Mouse (Mus musculus) right cerebral cortex, postnatal 14 days (tissue): ENCODE results near the gene Katnal1.

Source experiments
- DNase-seq: peaks from one replicate; pipeline ENCODE4 v3.0.0; 2022

Gene Katnal1

DNA sequence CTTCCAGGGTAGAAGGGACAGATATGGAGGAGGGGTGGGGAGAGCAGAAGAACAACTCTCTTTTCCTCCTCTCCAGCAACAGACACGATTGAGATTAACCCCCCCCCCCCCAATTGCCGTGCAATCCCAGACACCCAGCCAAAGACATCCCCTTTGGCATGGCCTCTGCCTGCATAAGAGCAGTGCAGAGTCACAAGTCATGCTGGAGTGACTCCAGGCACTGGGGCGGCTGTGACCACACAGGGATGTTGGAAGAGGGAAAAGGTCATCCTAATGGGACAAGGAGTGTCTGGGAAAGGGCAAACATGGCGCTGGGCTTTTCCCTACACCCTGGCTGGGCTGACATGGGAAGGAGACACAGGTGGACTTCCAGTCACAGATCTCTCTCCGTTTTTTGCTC lies 24.0 kb upstream of the Katnal1 start:
- no peak for DNase-seq

DNA sequence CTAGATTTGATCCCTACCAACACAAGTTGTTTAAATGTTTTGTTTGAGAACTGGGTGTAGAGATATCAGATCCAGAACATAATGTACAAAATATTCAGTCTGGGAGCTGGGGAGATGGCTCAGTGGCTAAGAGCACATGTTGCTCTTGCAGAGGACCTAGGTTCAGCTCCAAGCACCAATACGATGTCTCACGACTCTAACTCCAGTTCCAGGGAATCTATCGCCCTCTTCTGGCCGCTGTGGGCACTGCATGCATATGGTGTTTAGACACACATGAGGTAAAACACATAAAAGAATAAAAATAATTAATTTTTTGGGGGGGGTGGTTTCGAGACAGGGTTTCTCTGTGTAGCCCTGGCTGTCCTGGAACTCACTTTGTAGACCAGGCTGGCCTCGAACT lies 23.3 kb upstream of the Katnal1 start:
- DNase-seq = no peak

DNA sequence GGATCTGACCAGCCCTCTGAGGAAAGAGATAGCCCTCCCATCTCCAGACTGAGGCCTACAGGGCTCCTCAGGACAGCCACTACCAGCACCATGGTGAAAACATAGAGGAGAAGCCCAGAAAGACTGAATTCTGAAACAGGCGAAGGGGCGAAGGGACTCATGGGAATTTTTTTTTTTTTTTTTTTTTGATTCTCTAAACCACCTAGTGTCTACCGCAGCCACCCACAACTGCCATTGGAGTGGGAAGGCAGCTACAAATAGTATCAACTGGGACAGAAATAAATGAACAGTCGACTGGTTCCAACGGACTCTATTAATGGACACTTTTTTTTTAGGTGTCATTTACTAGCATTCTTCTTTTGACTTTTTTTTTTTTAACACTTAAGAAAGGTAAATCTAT lies 22.2 kb upstream of the Katnal1 start:
- no peak for DNase-seq

DNA sequence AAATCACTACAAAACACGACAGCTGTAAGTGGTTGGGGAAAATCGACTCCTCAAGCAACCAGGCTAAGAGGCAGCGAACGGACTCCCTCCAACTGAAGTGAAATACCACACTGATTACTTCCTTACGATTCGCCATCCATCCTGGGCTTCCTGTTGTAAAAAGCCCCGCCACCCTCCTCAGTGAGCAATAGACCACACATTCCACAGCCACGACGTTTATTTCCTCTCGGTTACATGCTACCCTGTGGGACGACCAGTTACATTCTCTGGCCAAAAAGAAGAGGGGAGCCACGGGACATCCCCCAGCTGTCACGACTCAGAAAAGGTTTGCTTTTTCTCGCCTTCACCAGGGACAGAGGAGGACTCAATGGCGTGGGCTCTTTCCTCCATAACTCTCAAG lies 20.9 kb upstream of the Katnal1 start:
- DNase-seq = no peak

DNA sequence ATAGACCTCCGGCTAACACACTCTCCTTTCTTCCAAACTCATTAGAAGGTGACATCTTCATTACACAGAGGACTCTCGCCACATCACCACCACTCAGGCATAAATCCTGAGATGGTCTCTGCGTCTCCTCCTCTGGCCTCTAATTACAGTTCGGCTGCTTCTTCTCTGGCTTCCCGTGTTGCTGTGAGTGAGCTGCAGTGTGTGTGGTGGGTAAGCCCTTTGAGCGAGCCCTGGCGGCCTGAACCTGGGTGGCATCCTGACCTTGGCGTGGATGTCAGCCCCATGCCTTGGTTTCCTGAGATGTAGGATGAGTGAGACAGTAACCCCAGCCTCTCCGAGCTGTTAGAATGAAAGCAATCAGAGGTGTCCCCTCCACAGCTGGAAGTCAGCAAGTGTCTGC lies 19.5 kb upstream of the Katnal1 start:
- no peak for DNase-seq

DNA sequence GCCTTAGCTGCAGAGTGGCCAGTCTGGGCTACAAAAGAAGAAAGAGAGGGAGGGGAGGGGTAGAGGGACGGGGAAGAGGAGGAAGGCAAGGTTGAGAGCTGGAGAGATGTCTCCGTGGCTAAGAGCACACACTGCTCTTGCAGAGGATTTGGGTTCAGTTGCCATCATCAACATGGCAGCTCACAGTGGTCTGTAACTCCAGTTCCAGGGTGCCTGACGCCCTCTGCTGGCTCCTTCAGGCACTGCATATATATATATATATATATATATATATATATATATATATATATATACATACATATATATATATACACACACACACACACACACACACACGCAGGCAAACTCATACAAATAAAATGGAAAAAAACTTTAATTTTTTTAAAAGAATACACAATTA lies 18.3 kb upstream of the Katnal1 start:
- no peak for DNase-seq

DNA sequence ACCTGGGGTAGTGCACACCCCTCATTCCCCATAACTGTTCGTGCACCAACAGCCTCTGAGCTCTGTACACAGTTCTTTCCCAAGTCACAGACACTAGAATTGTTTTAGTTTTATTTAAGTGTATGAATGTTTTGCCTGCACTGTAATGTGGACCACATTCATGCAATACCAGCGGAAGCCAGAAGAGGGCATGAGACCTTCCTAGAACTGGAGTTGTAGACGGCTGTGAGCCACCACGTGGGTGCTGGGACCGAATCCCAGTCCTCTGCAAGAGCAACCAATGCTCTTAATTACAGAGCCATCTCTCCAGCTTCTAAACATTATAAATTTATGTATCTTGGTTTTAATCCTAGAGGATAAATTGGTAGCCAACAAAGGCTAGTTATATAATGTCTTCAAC lies 17.7 kb upstream of the Katnal1 start:
- peak; percentile 47 for DNase-seq

DNA sequence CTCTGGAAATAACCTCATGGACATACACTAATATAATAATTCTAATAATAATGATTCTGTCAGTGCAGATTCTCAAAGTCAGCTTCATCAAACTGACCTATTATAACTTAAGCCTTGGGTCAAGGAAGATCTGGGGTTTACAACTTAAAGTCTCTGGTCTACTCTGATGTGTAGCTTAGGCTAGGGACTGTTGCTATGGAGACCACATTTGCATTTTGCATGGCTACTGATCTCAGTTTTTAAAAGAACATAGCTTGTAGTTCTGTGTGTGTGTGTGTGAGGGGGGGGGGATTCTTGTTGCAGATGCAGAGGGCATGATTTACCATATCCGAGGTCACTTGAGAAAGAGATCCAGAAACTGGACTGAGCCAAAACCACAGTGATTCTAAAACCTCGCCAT lies 16.6 kb upstream of the Katnal1 start:
- DNase-seq = no peak

DNA sequence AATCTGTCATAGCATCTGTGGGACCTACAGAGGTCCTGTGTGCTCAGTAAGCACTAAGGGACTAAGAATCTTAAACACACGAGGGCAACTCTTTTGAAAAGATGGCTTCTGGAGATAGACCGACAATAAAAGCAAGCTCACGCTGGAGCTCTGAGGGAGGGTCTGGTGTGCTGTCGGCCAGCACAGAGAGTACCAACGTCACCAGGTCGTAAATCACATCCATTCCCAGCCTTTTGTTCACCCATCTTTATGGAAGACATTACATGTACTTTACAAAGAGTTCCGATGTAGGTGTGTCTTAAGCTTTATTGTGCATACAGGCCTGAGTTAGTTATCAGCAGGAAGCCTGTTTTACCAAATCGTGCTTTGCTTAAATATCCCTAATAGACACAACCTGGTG lies 14.9 kb upstream of the Katnal1 start:
- no peak for DNase-seq

DNA sequence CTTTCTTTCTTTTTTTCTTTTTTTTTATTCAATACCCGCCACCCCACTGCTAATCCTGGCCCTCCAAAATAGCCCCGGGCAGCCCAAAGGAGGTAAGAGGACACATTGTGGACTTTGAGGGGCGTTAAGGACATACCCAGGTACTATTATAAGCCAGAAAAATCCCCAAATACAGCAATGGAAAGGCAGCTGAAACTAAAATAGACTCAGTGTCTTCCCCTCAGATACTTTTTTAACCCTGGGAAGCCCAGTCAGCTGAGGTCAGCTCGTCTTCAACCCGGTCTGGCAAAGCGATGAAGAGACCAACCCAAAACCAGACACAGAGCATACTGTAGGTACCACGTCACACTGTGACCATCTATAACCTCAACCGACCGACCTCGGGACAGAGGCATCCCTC lies 14.3 kb upstream of the Katnal1 start:
- DNase-seq = no peak

DNA sequence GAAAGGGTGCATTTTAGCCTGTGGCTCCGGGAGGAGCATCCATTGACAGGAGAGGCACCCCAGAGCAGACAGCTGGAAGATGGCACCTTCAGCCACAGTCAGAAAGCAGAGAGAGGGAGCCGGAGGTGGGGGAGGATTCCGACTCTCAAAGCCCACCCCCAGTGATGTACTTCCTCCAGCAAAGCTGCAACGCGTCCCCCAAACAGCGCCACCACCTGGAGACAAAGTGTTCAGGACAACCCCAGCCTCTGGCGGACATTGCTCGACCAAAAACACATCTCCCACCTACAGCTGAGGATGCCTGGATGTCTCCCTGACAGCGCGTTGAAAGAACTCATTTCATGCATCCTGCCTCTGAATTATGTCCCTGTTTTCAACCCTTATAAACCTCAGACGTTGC lies 13.8 kb upstream of the Katnal1 start:
- no peak for DNase-seq

DNA sequence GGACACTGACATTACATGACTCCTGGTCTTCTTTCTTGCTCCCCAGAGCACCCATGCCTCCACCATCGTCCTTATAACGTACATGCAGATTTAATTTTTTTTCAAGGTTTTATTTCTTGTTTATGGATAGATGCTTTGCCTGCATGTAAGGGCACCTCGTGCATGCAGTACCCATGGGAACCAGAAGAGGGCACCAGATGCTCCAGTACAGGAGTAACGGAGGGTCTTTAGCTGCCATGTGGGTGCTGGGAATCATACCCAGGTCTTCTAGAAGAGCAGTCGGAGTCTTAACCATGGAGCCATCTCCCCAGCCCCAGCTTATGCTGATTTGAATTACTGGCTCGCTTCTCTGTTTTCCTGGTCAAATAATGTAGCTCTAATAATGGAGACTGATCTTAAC lies 13.2 kb upstream of the Katnal1 start:
- no peak for DNase-seq

DNA sequence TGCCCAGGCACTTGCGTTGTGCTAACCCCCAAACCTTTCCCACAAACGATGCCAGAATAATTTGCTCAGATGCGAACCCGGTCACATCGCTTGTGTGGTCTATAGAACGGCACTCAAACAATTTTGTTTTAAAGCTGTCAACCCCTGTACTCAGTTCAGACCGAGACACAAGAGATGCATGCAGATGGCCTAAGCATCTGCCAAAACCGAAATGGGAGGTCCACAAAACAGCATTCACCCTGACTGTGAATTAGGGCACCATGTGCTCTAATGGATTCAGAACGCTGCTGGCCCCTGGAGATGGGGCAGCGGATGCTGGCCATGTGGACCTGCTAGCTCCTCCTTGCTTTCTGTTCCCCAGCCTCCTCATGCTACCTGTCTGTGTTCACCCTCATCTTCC lies 12.7 kb upstream of the Katnal1 start:
- DNase-seq = no peak

DNA sequence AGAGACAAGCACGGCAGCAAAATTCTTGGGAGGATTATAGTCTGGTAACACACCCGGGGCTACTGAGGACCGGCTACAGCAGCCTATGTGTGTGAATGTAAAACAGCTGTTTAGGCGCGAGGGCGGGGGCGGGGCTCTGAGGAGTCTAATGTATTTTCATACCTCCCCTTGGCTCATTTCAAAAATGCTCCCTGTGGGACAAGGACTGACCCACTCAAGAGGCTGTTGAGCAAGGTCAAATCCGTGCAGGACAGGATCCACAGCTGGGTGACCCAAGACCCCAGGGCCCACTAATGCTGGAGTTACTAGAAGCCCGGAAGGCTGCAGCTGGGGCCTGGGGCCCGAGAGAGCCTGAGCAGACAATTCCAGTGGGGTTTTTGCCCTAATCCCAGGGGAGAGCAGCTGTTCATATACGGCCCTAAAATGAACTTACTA lies 10.8 kb upstream of the Katnal1 start:
- no peak for DNase-seq

DNA sequence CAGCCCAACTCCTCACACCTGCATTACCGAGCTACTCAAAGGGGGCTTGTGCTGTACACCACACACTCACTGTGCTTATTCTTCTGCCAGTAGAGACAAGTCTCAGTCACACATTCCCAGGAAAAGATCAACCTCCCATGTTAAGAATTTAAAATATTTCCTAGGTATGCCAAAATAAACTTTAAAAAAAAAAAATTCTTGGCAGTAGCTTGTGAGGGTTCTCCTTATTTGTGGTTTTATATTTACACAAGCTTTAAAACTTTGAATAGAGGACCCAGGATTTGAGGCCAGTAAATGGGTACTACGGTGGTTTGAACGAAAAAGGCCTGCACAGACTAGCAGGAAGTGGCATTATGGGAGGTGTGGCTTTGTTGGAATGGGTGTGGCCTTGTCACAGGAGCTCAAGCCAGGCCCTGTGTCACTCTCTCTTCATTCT lies 7.4 kb upstream of the Katnal1 start:
- DNase-seq = no peak

DNA sequence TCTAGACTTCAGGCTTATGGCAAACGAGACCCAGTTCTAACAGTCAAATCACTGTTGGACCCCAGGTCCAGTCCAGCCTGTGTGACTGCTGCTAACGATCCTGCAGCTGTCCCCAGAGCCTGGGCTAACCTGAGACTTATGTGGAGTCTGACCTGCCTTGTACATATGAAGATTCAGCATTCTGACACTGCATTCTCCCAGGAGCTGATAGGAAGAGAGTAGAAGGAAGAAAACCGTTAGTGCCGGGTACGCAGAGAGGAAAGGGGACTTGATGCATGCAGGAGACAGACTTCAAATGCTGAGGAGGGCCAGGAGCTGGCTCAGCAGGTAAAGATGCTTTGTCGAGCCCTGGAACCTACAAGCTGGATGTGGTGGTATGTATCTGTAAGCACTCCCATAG lies 6.8 kb upstream of the Katnal1 start:
- DNase-seq = no peak

DNA sequence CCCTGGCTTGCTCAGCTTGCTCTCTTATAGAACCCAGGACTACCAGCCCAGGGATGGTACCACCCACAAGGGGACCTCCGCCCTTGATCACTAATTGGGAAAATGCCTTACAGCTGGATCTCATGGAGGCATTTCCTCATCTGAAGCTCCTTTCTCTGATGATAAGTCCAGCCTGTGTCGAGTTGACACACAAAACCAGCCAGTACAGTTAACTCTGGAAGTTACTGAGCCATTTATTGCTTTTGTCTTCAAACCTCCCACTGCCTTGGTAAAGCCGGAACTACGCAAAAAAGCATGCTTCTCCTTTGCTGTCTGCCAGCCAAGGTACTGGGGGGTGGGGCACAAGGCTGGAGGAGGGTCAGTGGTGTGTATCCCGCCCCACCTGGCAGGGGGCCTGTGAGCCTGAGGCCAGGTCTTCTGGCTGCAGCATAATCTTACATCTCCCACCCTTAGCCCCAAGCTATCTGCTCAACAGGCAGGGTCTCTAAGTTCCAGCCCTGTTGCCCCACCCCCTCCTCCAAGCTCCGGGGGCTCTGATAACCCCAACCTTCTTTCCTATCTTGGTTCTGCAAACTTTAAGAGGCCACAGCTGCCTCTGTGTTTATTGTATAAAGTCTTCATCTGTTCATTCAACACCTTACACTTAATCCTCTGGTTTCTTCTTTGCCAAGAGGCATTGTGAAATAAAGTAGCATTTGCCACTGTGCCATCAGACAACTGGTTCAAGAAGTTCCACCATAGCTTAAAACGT lies 6.1 kb upstream of the Katnal1 start:
- no peak for DNase-seq

DNA sequence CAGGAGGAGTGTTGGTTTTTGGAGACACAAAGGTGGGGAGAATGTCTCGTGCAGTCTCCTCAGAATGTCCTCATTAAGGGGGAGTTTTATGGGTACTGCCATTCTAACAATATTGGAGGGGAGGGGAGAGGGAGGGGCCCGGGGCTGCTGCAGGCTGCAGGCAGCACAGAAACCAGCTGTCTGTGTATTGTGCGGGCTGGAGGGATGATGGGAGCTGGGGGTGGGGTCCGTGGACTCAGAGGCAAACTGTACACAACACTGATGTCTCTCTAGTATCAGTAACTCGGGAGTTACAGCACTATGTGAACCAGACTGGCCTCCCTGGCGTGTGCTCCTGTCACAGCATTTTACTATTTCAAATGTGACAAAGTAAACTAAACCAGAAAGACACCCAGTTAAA lies 5.3 kb upstream of the Katnal1 start:
- no peak for DNase-seq

DNA sequence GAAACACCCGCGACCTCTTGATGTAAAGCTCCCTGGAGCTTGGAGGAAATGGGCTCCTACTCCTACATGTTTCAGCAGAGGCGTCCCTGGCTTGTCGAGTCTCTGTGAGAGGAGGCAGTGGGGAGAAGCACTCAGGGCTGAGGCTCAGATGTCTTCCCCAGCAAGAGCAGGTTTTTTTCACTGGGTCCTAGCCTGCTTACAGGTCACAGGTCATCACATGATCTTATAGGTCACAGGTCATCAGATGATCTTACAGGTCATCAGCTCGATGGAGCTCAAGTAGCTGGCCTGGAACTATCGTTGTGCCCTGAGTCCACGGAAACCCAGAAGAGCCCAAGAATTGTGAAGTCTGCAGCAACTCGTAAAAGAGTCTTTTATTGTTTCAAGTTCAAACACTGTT lies 4.6 kb upstream of the Katnal1 start:
- no peak for DNase-seq

DNA sequence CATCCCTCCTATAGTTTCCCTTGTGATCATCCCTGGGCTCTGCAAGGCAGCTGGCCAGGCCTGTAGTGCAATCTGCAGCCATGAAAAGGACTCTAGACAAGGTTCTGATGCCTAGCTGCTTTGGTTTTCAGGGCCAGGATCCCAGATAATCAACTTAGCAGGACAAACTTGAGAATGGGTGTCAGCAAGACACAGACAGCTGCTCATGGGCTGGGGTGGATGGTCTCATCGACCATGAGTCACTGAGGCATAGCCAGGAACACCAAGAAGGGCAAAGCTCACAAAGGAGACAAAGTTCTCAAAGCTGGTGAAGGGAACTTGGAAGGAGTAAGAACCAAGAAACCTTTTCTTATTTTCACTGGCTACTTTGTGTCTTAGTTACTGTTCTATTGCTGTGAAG lies 2.2 kb upstream of the Katnal1 start:
- no peak for DNase-seq

DNA sequence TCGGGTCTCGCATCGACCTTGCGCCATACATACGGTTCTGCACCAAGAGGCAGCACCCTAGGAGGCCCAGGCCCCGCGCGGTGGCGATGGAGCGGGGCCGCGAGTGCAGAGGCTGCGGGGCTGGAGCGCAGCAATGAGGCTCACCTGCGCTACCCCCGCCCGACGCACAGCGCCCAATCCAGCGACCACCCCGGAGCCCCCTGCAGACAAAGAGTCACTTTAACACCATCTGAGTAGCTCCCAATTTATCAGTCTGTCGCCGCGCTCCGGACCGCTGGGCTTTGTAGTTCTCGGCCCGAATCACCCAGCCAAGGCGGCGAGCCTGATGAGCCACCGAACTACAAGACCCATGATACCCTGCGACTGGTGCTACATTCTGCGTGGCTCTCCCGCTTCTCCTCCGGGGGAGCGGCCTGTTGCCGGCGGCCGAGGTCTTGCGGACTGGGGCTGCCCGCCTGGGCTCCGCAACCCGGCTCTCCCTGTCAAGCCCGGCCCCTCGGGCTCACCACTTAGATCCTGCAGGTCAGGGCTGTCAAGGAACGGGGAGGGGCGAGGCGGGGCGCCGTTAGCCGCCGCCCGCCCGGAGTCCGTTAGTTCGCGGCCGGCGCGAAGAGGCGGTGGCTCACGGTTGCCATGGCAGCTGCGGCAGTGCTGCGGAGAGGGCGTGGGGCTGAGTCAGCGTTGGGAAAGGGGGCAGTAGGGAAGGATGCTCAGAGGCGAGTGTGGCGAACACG lies 571 bp downstream of the Katnal1 start:
- peak; percentile 90 for DNase-seq

DNA sequence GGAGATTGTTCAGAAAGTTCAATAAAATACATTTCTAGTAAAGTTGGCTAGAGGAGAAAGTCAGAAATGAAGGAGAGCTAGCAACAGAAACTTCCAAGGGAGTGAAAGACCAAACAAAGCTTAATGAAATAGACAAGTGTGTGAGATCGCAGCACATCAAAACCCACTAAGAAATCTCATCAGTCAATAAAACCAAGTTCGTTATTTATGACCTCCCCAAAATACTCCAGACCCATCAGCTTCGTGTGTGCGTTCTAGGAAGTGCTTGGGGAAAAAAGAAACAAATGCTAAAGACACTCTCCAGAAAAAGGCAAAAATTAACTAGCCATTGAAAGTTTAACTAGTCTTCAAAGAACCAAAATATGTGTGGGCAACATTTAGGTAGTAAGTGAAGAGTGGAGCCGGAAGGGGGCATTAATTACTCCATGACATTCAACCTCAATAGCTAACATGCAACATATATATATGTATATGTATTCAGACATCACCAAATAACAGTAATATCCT lies 1.4 kb downstream of the Katnal1 start:
- no peak for DNase-seq

DNA sequence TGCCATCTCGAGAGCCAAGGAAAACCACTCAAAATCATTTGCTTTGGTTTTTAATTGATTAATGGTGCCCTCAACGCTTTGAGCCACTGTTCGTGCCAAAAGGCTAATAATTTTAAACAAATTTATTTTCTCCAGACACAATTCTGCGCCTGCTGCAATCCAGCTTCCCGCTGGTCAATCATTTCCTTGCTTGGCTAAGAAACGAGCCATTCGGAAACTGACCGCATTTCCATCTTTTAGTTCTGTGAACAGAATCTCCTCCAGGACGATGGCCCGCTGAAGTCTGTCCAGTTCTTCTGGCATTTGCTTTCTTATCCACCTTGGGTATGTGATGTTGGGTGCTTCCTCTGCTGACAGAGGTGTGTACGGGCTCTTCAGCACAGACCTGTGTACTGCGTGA lies 4.5 kb downstream of the Katnal1 start:
- DNase-seq = no peak

DNA sequence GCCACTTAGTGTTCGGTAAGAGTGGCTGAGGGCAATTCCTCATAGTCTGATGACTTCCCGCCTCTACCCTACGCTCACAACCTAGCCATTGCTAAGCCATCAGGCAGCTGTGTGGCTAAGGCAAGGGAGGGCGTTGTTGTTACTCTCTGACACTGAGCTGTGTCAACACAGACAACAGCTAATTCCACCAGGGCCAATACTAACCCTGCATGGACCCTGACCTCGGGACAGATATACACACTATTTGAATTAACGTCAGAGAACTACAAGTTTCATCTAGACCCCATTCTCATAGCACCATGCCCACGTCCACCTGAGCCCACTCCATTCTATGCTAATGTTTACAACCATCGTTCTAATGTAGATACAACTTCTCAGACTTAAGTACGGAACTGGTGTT lies 5.1 kb downstream of the Katnal1 start:
- no peak for DNase-seq

DNA sequence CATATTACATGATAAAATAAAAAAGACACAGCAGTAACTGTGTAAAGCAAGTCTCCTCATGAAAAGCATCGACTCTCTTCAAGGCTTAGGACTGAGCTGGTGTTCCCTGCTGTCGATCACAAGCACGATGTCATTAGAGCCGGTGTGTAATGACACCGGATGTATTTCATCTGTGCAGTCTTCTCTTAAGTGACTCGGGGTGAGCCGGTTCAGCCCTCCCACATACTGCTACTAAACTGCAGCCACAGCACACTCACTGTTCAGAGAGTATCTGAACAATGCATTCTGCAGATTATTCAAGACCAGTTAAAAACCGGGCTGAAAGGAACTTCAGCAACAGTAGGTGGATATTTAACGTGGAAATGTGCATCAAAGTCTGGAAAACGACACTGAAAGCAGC lies 5.7 kb downstream of the Katnal1 start:
- DNase-seq = no peak
